Mouse (Mus musculus) E14TG2a.4 (cell line): ENCODE data around the gene Ndufc2.

Experiments
- CTCF ChIP-seq: conservative IDR thresholded peaks from 2 replicates; pipeline ENCODE4 v1.5.1; 2014; ENCODE audit warnings: low read length
- NANOG ChIP-seq: IDR thresholded peaks from 2 replicates; pipeline ENCODE4 v1.6.1; 2014; ENCODE audit warnings: borderline replicate concordance, low read length, mixed read lengths
- POU5F1 ChIP-seq: IDR thresholded peaks from 2 replicates; pipeline ENCODE4 v1.6.1; 2014; ENCODE audit warnings: low read length, borderline replicate concordance

DNA sequence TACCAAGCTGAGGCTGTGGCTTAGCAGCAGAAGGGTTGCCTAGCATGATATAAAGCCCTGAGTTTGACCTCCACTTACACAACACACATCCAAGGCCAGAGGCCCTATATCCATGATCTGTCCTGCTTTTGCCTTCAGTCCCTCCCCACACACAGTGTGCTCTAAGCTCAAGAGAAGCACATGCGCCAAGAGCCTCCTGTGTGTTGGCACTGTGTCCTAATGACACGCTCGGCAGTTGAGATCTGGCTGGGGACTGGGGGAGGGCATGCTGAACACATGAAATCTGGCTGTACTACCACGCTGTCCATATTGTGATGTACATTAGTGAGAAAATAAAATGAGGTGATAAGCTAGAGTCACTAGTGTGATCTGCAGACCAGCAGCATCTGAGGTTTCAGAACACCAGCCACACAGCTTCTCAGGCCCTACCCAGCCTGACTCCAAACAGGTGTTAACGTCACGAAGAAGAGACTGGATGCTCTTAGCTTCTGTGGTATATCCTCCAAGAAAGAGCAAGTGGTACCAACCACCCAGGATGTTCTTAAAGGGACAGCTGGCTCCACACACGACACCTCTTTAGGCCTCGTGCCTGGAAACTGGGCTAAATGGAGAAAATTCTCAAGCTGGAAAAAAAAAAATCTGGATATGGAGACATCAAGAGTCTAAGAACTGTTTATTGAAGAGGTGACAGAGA, 21.3 kb downstream of the Ndufc2 start:
- TF ChIP-seq CTCF (no peak), POU5F1 (no peak), NANOG (no peak)
